Mouse (Mus musculus): ENCODE data around the gene Slit3. TPM values are rescaled to one million over a fixed set of nuclear protein-coding genes. Genes with fewer than 3 reads are reported as not detected.

Slit3 gene
- polyA plus RNA-seq, 2 experiments, result 0.20 to 0.23 TPM

DNA sequence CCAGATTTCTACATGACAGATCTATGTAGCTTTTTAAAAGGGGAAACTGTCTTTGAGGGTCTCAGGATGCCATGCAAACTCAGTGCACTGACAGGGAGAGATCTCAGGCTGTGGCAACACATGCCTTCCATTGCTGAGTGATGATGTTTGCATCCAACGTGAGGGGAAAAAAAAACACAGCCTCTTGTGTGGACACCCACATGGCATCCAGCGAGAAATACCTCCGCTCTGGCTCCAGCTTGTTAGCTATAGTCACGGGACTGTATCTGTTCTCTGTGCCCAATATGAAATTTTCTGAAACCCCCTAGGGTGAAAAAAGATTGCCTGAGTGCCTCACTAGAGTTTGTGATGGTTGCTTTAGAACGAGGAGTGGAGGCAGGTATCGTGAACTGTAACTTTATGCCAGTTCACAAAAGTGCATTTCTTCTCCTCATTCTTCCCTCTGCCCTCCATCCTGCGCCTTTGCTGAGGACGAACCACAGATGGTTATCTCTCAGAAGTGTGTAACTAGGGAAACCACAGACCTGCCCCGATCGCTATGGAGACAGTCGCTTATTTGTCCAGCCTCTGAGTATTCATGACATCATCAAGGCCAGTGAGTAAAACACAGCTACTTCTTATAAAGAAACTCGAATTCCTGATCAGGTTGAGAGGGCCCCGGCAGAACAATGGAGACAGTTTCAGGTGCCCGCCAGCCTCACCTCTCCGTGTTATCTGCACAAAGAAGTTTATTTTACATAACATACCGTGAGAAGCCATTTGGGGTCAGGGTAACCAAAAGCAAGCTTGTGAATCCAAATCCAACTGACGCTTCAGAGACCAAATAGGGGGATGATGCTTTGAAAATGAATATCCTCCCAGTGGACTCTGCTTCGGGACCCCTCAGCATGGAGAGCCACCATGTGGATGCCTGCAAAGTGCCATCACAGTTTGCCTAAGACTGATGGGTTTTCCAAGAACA, 416.4 kb downstream of the Slit3 start:
- Histone ChIP-seq H3K4me1 (replicated peaks; ENCODE audit: control insufficient read depth in 2 of 2, insufficient read depth in 2 of 2, low read length in 1 of 2) (no peaks in the 10 kb centered on the region), H3K9ac (replicated peaks) (no peak overlapping the region), H3K27me3 (ENCODE audit: control insufficient read depth, insufficient read depth, low read length) (no peaks in the 10 kb centered on the region), H3K9me3 (ENCODE audit: control insufficient read depth, low read length) (no peaks in the 10 kb centered on the region), H3K27ac (no peak overlapping the region), H3K4me3 (ENCODE audit: insufficient read depth in 1 of 2, low read depth in 2 of 2, low read length in 2 of 2) (no peak overlapping the region), H3K36me3 (replicated peaks; ENCODE audit: control insufficient read depth, insufficient read depth, low read depth) (no peaks in the 10 kb centered on the region), H3K4me2 (ENCODE audit: low read depth) (no peak overlapping the region)
- no peak for DNase-seq (ENCODE audit: low read depth in 3 of 3, low spot score in 3 of 3)
- WGBS (ENCODE audit: insufficient replicate concordance), result 34% methylated on average over 18 of the region's 18 CpGs
- no peak for ATAC-seq (ENCODE audit: insufficient read depth)
- no peak for TF ChIP-seq EP300 (IDR thresholded peaks at IDR 0.05; ENCODE audit: low read depth)
- no peak for TF ChIP-seq CTCF (IDR thresholded peaks at IDR 0.05; ENCODE audit: low read depth)

DNA sequence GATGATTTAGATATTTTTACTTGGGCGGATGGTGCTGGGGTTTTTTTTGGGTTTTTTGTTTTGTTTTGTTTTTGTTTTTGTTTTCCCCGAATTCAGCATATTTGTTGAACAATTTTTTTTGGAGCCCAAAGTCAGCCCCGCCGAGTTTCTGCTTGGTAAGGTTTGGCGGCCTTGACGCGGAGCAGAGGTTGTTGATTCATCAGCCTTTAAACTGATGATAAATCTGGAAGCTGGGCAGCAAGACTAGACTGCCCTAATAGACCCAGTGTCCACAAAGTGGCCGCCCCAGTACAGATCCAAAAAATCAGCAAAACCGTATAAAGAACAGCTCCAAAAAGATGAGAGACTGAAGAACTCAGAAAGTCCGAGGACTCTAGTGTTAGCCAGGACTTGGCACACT, 421.7 kb downstream of the Slit3 start:
- ATAC-seq (ENCODE audit: insufficient read depth) (no peak), DNase-seq (ENCODE audit: low read depth in 3 of 3, low spot score in 3 of 3) (no peak)
- Histone ChIP-seq H3K9ac (replicated peaks) (no peak overlapping the region), H3K4me3 (ENCODE audit: insufficient read depth in 1 of 2, low read depth in 2 of 2, low read length in 2 of 2) (no peak overlapping the region), H3K4me1 (replicated peaks; ENCODE audit: control insufficient read depth in 2 of 2, insufficient read depth in 2 of 2, low read length in 1 of 2) (no peaks in the 10 kb centered on the region), H3K27me3 (ENCODE audit: control insufficient read depth, insufficient read depth, low read length) (no peaks in the 10 kb centered on the region), H3K36me3 (replicated peaks; ENCODE audit: control insufficient read depth, insufficient read depth, low read depth) (no peaks in the 10 kb centered on the region), H3K27ac (no peak overlapping the region), H3K4me2 (ENCODE audit: low read depth) (no peak overlapping the region), H3K9me3 (ENCODE audit: control insufficient read depth, low read length) (no peaks in the 10 kb centered on the region)
- 63% methylated on average over 10 of the region's 10 CpGs for WGBS (ENCODE audit: insufficient replicate concordance)
- TF ChIP-seq EP300 (IDR thresholded peaks at IDR 0.05; ENCODE audit: low read depth) (no peak), CTCF (IDR thresholded peaks at IDR 0.05; ENCODE audit: low read depth) (no peak)

DNA sequence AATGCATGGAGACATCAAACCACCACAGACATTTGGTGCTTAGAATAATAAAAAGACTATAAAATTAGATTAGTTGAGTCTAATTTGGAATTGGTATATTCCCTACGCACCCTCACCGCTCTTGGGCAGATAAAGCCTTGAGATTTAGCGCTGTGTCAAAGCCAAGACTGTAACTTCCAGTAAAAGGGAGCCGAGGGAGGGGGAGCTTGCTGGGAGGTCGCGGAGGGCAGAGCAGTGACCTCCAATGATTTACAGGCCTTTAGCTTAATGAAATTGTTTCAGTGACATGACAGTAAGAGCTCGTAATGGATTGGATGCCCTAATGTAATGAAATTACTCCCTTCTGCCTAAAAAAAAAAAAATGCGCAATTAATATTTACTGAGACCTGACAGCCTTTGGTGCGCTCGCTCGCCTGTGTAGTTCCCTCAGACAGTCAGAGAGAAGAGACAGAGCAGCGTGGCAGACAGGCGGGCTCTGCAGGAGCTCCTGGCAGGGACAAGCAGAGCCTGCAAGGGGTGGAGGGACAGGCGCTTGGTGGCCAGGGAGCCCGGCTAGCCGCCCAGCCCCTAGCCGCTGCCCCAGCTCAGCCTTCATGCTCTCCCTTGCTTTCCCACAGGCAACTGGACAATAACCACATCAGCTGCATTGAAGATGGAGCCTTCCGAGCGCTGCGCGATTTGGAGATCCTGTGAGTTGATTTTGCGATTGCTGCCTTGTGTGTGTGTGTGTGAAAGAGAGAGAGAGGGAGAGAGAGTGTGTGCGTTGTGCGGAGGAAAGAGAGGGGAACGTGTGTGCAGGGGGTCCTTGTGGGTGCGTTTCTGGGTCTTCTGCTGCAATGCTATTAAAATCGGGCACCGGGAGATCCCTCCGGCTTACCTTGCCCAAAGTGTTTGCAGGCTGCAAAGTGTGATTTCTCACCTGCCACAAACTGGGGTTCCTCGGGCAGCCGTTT, 423.4 kb downstream of the Slit3 start:
- DNase-seq (ENCODE audit: low read depth in 3 of 3, low spot score in 3 of 3) (no peak), ATAC-seq (ENCODE audit: insufficient read depth) (no peak)
- Histone ChIP-seq H3K36me3 (replicated peaks; ENCODE audit: control insufficient read depth, insufficient read depth, low read depth) (no peaks in the 10 kb centered on the region), H3K4me3 (ENCODE audit: insufficient read depth in 1 of 2, low read depth in 2 of 2, low read length in 2 of 2) (no peak overlapping the region), H3K9me3 (ENCODE audit: control insufficient read depth, low read length) (no peaks in the 10 kb centered on the region), H3K27ac (no peak overlapping the region), H3K9ac (replicated peaks) (no peak overlapping the region), H3K27me3 (ENCODE audit: control insufficient read depth, insufficient read depth, low read length) (no peaks in the 10 kb centered on the region), H3K4me1 (replicated peaks; ENCODE audit: control insufficient read depth in 2 of 2, insufficient read depth in 2 of 2, low read length in 1 of 2) (no peaks in the 10 kb centered on the region), H3K4me2 (ENCODE audit: low read depth) (no peak overlapping the region)
- TF ChIP-seq CTCF (IDR thresholded peaks at IDR 0.05; ENCODE audit: low read depth) (no peak), EP300 (IDR thresholded peaks at IDR 0.05; ENCODE audit: low read depth) (no peak)
- WGBS (ENCODE audit: insufficient replicate concordance), result 52% methylated on average over 31 of the region's 31 CpGs

DNA sequence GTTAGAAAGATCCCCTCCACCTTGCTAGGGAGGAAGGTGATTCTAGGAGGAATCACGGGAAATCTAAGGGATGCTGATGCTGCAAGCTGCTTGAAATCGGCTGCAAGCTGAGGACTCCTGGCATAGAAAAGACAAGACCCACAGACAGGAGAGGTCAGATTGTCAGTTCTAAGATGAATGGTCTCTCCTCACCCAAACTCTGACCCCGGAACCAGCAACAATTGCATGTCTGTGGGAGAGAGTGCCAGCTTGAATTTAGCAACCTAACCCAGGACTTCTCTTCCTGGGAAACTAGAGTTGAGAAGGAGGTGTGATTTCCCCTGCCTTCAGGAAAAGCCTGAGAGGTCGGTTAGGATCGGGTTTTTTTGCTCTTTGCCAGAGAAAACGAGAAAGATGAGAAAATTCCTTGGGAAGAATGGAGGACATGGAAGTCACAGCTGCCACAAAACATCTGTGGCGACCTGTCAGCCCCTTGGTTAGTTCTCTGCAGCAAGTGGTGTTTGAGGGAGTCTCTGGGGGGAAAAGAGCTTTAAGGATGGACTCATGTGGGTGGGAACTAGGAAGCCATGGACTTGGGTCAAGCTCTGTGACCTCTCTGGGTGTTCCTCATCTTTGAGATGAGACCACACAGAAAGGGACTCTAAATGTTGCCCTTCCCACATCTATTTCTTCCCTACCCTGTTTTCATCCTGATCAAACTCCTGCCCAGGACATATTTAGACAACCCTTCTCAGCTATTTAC, 425.2 kb downstream of the Slit3 start:
- Histone ChIP-seq H3K27me3 (ENCODE audit: control insufficient read depth, insufficient read depth, low read length) (no peaks in the 10 kb centered on the region), H3K4me2 (ENCODE audit: low read depth) (no peak overlapping the region), H3K9ac (replicated peaks) (no peak overlapping the region), H3K4me3 (ENCODE audit: insufficient read depth in 1 of 2, low read depth in 2 of 2, low read length in 2 of 2) (no peak overlapping the region), H3K36me3 (replicated peaks; ENCODE audit: control insufficient read depth, insufficient read depth, low read depth) (no peaks in the 10 kb centered on the region), H3K4me1 (replicated peaks; ENCODE audit: control insufficient read depth in 2 of 2, insufficient read depth in 2 of 2, low read length in 1 of 2) (no peaks in the 10 kb centered on the region), H3K27ac (no peak overlapping the region), H3K9me3 (ENCODE audit: control insufficient read depth, low read length) (no peaks in the 10 kb centered on the region)
- TF ChIP-seq CTCF (IDR thresholded peaks at IDR 0.05; ENCODE audit: low read depth) (no peak), EP300 (IDR thresholded peaks at IDR 0.05; ENCODE audit: low read depth) (no peak)
- ATAC-seq (ENCODE audit: insufficient read depth), result no peak
- DNase-seq (ENCODE audit: low read depth in 3 of 3, low spot score in 3 of 3), result no peak
- 32% methylated on average over 7 of the region's 7 CpGs for WGBS (ENCODE audit: insufficient replicate concordance)

Measured in liver, embryonic 14.5 days (tissue).